Mouse (Mus musculus): ENCODE data around the gene Ppp2r5e.

DNA sequence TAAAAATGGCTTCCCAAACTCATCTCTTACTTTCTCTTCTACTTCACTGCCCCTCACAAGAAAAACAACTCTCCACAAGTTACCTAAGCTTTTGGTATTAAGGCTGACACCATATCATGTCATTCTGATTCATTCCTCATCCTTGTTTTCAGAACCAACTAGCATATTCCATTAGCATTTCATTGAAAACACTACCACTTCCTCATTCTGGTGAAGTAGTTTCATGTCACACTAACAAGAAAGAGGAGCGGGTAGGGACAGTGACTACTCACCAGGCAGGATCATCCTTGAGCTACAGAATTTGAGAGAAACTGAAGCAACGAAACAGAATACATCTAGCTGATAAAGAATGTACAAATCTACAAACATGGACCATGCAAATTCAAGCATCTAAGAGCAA, 84.5 kb downstream of the Ppp2r5e start:
- TF ChIP-seq CTCF (IDR thresholded peaks at IDR 0.05; ENCODE audit: low read depth), result no peak
- no peak for TF ChIP-seq EP300 (IDR thresholded peaks at IDR 0.05; ENCODE audit: low read depth)
